Mouse (Mus musculus) cortical plate, adult 2 months (tissue): ENCODE data around the gene Ndufb8. TPM values are rescaled to one million over a fixed set of nuclear protein-coding genes. Genes with fewer than 3 reads are reported as not detected.
A peak's percentile ranks its signal among the peaks of the same experiment; 100 is the strongest.

Experiments used
- H3K27ac ChIP-seq: fragments of 200-500 bp; 2 replicates; pipeline ENCODE4 v1.5.1; 2012; ENCODE audit warnings: low read length, control low read depth, inconsistent platforms; ENCODE audit not compliant: insufficient read depth
- H3K4me1 ChIP-seq: fragments of 200-500 bp; 2 replicates; pipeline ENCODE4 v1.6.1; 2011; ENCODE audit warnings: low read length; ENCODE audit not compliant: control insufficient read depth, insufficient read depth
- H3K4me3 ChIP-seq: fragments of 200-500 bp; 2 replicates; pipeline ENCODE4 v1.5.1; 2011; ENCODE audit warnings: mild to moderate bottlenecking, low read length, control low read depth; ENCODE audit not compliant: insufficient read depth
- CTCF ChIP-seq: fragments of 200-500 bp; IDR thresholded peaks from 2 replicates; pipeline ENCODE4 v1.5.1; 2011; ENCODE audit warnings: mild to moderate bottlenecking, control low read depth, low read length; ENCODE audit not compliant: insufficient read depth; ENCODE audit errors: extremely low read depth
- POLR2A ChIP-seq: fragments of 200-500 bp; IDR thresholded peaks from 2 replicates; pipeline ENCODE4 v1.6.1; 2011; ENCODE audit warnings: mild to moderate bottlenecking, low read length, control low read depth; ENCODE audit not compliant: insufficient read depth; ENCODE audit errors: extremely low read depth
- polyA plus RNA-seq: library from polyadenylated mRNA; depleted of rRNA; stranded (reverse); fragments of >200 nt; gene quantifications from 2 replicates; pipeline ENCODE4 v1.2.3, GENCODE M21; 2012

The Ndufb8 gene
- polyA plus RNA-seq, 1 experiment: 586 TPM

- Histone ChIP-seq H3K4me1 (no peaks in the 10 kb centered on the region), H3K27ac (no peak overlapping the region), H3K4me3 (no peak overlapping the region)
- TF ChIP-seq CTCF (no peak), POLR2A (no peak)
Observed at GRCm38 (mm10) chr19:44542694-44543178, 12.5 kb downstream of the Ndufb8 start.

GRCm38 (mm10) chr19:44537416-44537815 is 17.8 kb downstream of the Ndufb8 start:
- TF ChIP-seq CTCF (no peak), POLR2A (no peak)
- no peak overlapping the region for H3K4me3 ChIP-seq
- H3K27ac ChIP-seq: no peak overlapping the region
- no peaks in the 10 kb centered on the region for H3K4me1 ChIP-seq

- no peak overlapping the region for H3K4me3 ChIP-seq
- no peaks in the 10 kb centered on the region for H3K4me1 ChIP-seq
- no peak overlapping the region for H3K27ac ChIP-seq
- TF ChIP-seq POLR2A (no peak), CTCF (peak; percentile 63)
Observed at GRCm38 (mm10) chr19:44535376-44535775, 19.9 kb downstream of the Ndufb8 start.

GRCm38 (mm10) chr19:44530018-44530417 is 25.2 kb downstream of the Ndufb8 start:
- Histone ChIP-seq H3K4me1 (no peaks in the 10 kb centered on the region), H3K4me3 (no peak overlapping the region), H3K27ac (no peak overlapping the region)
- TF ChIP-seq POLR2A (no peak), CTCF (no peak)

GRCm38 (mm10) chr19:44525551-44526205 is 29.6 kb downstream of the Ndufb8 start:
- Histone ChIP-seq H3K4me1 (no peaks in the 10 kb centered on the region), H3K27ac (no peak overlapping the region), H3K4me3 (no peak overlapping the region)
- TF ChIP-seq POLR2A (no peak), CTCF (no peak)

- Histone ChIP-seq H3K27ac (no peak overlapping the region), H3K4me3 (no peak overlapping the region), H3K4me1 (no peaks in the 10 kb centered on the region)
- TF ChIP-seq CTCF: no peak
- TF ChIP-seq POLR2A: no peak
Observed at GRCm38 (mm10) chr19:44519152-44519551, 36.1 kb downstream of the Ndufb8 start.

GRCm38 (mm10) chr19:44517996-44518768 is 37.1 kb downstream of the Ndufb8 start:
- TF ChIP-seq POLR2A (no peak), CTCF (no peak)
- H3K4me3 ChIP-seq: no peak overlapping the region
- no peaks in the 10 kb centered on the region for H3K4me1 ChIP-seq

GRCm38 (mm10) chr19:44515769-44516168 is 39.5 kb downstream of the Ndufb8 start:
- Histone ChIP-seq H3K27ac (no peak overlapping the region), H3K4me1 (no peaks in the 10 kb centered on the region), H3K4me3 (no peak overlapping the region)
- TF ChIP-seq POLR2A (no peak), CTCF (no peak)

More at GRCm38 (mm10) chr19:44517996-44518768, 37.1 kb downstream of the Ndufb8 start:
- H3K27ac ChIP-seq: no peak overlapping the region

GRCm38 (mm10) chr19:44514521-44515451 is 40.5 kb downstream of the Ndufb8 start:
- no peak overlapping the region for H3K27ac ChIP-seq
- H3K4me1 ChIP-seq: no peaks in the 10 kb centered on the region
- TF ChIP-seq POLR2A: no peak

More at GRCm38 (mm10) chr19:44514521-44515451, 40.5 kb downstream of the Ndufb8 start:
- H3K4me3 ChIP-seq: no peak overlapping the region
